Comparison of ENCODE assay signal across 31 mouse cellular contexts in genomic region chrX:151061615-151062299, GRCm38 (mm10). TPM values are rescaled to one million over a fixed set of nuclear protein-coding genes. Genes with fewer than 3 reads are reported as not detected.
DNase-seq lines count a peak whose midpoint lies in the region; ATAC-seq and TF ChIP-seq lines count a peak whose summit lies in the region.
"Had no signal": no experiment of that assay in that cellular context is flagged by ENCODE, and none has a peak within 500 bp of the region (broad histone marks: within the 10 kb centered on the region; RNA-seq: fewer than 3 reads in every experiment).

No protein-coding gene starts in this region.

- in situ Hi-C loops in CH12.LX (cut with MboI; ENCODE audit: low pct_ligation_motif_present, low pct_unique_long_range_greater_than_20kb, low sequenced_read_pairs) = no loop called here

- H3K9ac ChIP-seq in CH12.LX (ENCODE audit: insufficient read depth, low read depth) = no peak overlapping the region
- H3K9ac ChIP-seq in intestine, embryonic 16.5 days (ENCODE audit: low read depth, low read length) = no peak overlapping the region
- H3K9ac ChIP-seq: embryonic facial prominence, embryonic 13.5 days; forebrain, embryonic 12.5 days; forebrain, embryonic 15.5 days; heart, embryonic 12.5 days; heart, embryonic 15.5 days; hindbrain, embryonic 12.5 days; hindbrain, embryonic 15.5 days had no signal

- DNase-seq in 416B (ENCODE audit: low read depth) (peak; percentile 1), CH12.LX (ENCODE audit: extremely low read depth) (peak; percentile 21)
- no peak for DNase-seq in spleen, postnatal 14 days (ENCODE audit: low spot score in 2 of 2)
- DNase-seq in lung, postnatal 36 days = no peak
- DNase-seq: adrenal gland, adult 2 months; adrenal gland, postnatal 14 days; cerebellum, adult 11-12 months; cerebellum, adult 9-10 months; cerebellum, postnatal 14 days; embryo, embryonic 11 days; gastrocnemius, postnatal 10 days; gastrocnemius, postnatal 36 days; heart, adult 18-20 months; heart, postnatal 10 days; heart, postnatal 4 days; kidney, adult 11 months; kidney, adult 9 months had no signal

- peaks cover 3 to 17% of the 10 kb centered on the region in 2 experiments; a peak in 3 of 4 replicates for H3K4me1 ChIP-seq in CH12.LX (ENCODE audit: control insufficient read depth in 1 of 2, insufficient read depth in 2 of 2)
- no peaks in the 10 kb centered on the region for H3K4me1 ChIP-seq in intestine, embryonic 16.5 days (ENCODE audit: control insufficient read depth, insufficient read depth, low read length)
- H3K4me1 ChIP-seq: embryonic facial prominence, embryonic 10.5 days; embryonic facial prominence, embryonic 13.5 days; forebrain, embryonic 12.5 days; forebrain, embryonic 15.5 days; heart, embryonic 12.5 days; heart, embryonic 15.5 days; hindbrain, embryonic 12.5 days; hindbrain, embryonic 15.5 days had no signal

- no peak overlapping the region for H3K4me3 ChIP-seq in CH12.LX (replicated peaks in 1 of 3; ENCODE audit: low read depth in 2 of 3, low read length in 2 of 3, poor library complexity in 1 of 3)
- H3K4me3 ChIP-seq in intestine, embryonic 16.5 days (ENCODE audit: low read length) = no peak overlapping the region
- H3K4me3 ChIP-seq: embryonic facial prominence, embryonic 10.5 days; embryonic facial prominence, embryonic 13.5 days; erythroblast, embryonic 14.5 days; forebrain, embryonic 12.5 days; forebrain, embryonic 15.5 days; heart, embryonic 12.5 days; heart, embryonic 15.5 days; hindbrain, embryonic 12.5 days; hindbrain, embryonic 15.5 days had no signal

- H3K79me2 ChIP-seq in CH12.LX (replicated peaks; ENCODE audit: control insufficient read depth, extremely low read depth, insufficient read depth, poor library complexity, severe bottlenecking) = no peaks in the 10 kb centered on the region

- no peak overlapping the region for H3K27ac ChIP-seq in CH12.LX (ENCODE audit: insufficient read depth, low read depth)
- H3K27ac ChIP-seq in intestine, embryonic 16.5 days (ENCODE audit: low read length) = no peak overlapping the region
- H3K27ac ChIP-seq: embryonic facial prominence, embryonic 10.5 days; embryonic facial prominence, embryonic 13.5 days; forebrain, embryonic 12.5 days; forebrain, embryonic 15.5 days; heart, embryonic 15.5 days; hindbrain, embryonic 12.5 days; hindbrain, embryonic 15.5 days had no signal

- H3K36me3 ChIP-seq in CH12.LX (replicated peaks in 1 of 2; ENCODE audit: control insufficient read depth in 1 of 2, insufficient read depth in 1 of 2, low read length in 1 of 2) = no peaks in the 10 kb centered on the region
- H3K36me3 ChIP-seq in intestine, embryonic 16.5 days (ENCODE audit: control insufficient read depth, insufficient read depth, low read length) = no peaks in the 10 kb centered on the region
- H3K36me3 ChIP-seq: heart, embryonic 15.5 days; hindbrain, embryonic 12.5 days; hindbrain, embryonic 15.5 days had no signal

- TF ChIP-seq POLR2A in CH12.LX (IDR thresholded peaks at IDR 0.05; ENCODE audit: low read depth, low read length) = no peak

- dilution Hi-C loops in CH12.LX (cut with MboI; ENCODE audit: extremely low pct_ligation_motif_present, extremely low pct_unique_long_range_greater_than_20kb, low sequenced_read_pairs) = no loop called here

- no peaks in the 10 kb centered on the region for H3K9me3 ChIP-seq in CH12.LX (replicated peaks; ENCODE audit: low read length)
- no peaks in the 10 kb centered on the region for H3K9me3 ChIP-seq in intestine, embryonic 16.5 days (ENCODE audit: control insufficient read depth, low read length)
- H3K9me3 ChIP-seq: embryonic facial prominence, embryonic 10.5 days; embryonic facial prominence, embryonic 13.5 days; forebrain, embryonic 12.5 days; forebrain, embryonic 15.5 days; heart, embryonic 12.5 days; heart, embryonic 15.5 days; hindbrain, embryonic 12.5 days; hindbrain, embryonic 15.5 days had no signal

- TF ChIP-seq EP300 in CH12.LX (IDR thresholded peaks at IDR 0.05; ENCODE audit: low read length) = peak; percentile 79

- peak; percentile 79 for ATAC-seq in common myeloid progenitor, adult 5-6 weeks (replicated peaks; ENCODE audit: low read depth, poor library complexity, severe bottlenecking)
- ATAC-seq in megakaryocyte, adult 5-6 weeks (ENCODE audit: poor library complexity, severe bottlenecking) = peak; percentile 93
- no peak for ATAC-seq in CD4-positive, CD25-positive, alpha-beta regulatory T cell, adult 4 months
- ATAC-seq in intestine, embryonic 16.5 days = no peak
- ATAC-seq: forebrain, embryonic 15.5 days; Patski had no signal

- 63% methylated on average over 3 of the region's 3 CpGs for WGBS in intestine, embryonic 16.5 days

- no peak overlapping the region for H3K4me2 ChIP-seq in CH12.LX (ENCODE audit: insufficient read depth, low read depth, poor library complexity, severe bottlenecking)
- H3K4me2 ChIP-seq in intestine, embryonic 16.5 days (ENCODE audit: low read depth, low read length) = no peak overlapping the region
- H3K4me2 ChIP-seq: embryonic facial prominence, embryonic 13.5 days; forebrain, embryonic 12.5 days; forebrain, embryonic 15.5 days; heart, embryonic 12.5 days; heart, embryonic 15.5 days; hindbrain, embryonic 12.5 days; hindbrain, embryonic 15.5 days had no signal

- no peak for TF ChIP-seq RAD21 in CH12.LX (IDR thresholded peaks at IDR 0.05; ENCODE audit: low read depth, low read length)

- no peaks in the 10 kb centered on the region for H3K27me3 ChIP-seq in CH12.LX (replicated peaks)
- H3K27me3 ChIP-seq in intestine, embryonic 16.5 days (replicated peaks; ENCODE audit: control insufficient read depth, insufficient read depth, low read length) = no peaks in the 10 kb centered on the region
- H3K27me3 ChIP-seq: forebrain, embryonic 15.5 days; heart, embryonic 12.5 days; heart, embryonic 15.5 days; hindbrain, embryonic 12.5 days; hindbrain, embryonic 15.5 days had no signal

- TF ChIP-seq CTCF in CH12.LX (conservative IDR thresholded peaks at IDR 0.05 in 1 of 2, IDR thresholded peaks at IDR 0.05 in 1 of 2; ENCODE audit: low read depth in 2 of 2, low read length in 2 of 2) = no peak

TF ChIP-seq in CH12.LX, 34 proteins besides CTCF, POLR2A, EP300 and RAD21:
- TF ChIP-seq MAFK (IDR thresholded peaks at IDR 0.05; ENCODE audit: insufficient replicate concordance, low read length) (0 out of 2 replicates have a peak, but pooled peaks have one; percentile 34), BHLHE40 (IDR thresholded peaks at IDR 0.05; ENCODE audit: low read depth, low read length) (0 out of 2 replicates have a peak, but pooled peaks have one; percentile 29), IRF4 (IDR thresholded peaks at IDR 0.05; ENCODE audit: low read depth, low read length) (peak; percentile 52; the same call in 1 of the 2 replicates), E2F4 (IDR thresholded peaks at IDR 0.05; ENCODE audit: insufficient replicate concordance, low read depth, low read length) (no peak)

RNA-seq across cellular contexts. Expression of gene Fgd1, which starts 15.8 kb away (rescaled TPM):
- 1.8 and 2.2 TPM in 2 replicates for total RNA-seq in CH12.LX (2012; rRNA removed)
- 0.32 and 0.68 TPM in 2 replicates for total RNA-seq in CH12.LX (2014; rRNA removed)
- 1.1 and 2.2 TPM in 2 replicates for polyA plus RNA-seq in CH12.LX (2012; ENCODE audit: insufficient read length, low read depth)
- 1.7 and 4.5 TPM in 2 replicates for total RNA-seq in common myeloid progenitor, adult 5-6 weeks (2017)
- 0.83 and 1.2 TPM in 2 replicates for total RNA-seq in megakaryocyte, adult 5-6 weeks (2015)
- 0.73 and 1.2 TPM in 2 replicates for total RNA-seq in megakaryocyte, adult 5-6 weeks (2017)
- not detected for polyA plus RNA-seq in CD4-positive, CD25-positive, alpha-beta regulatory T cell, adult 4 months (2017; shearing (Covaris generic))
- polyA plus RNA-seq in intestine, embryonic 16.5 days (2015; fragmentation: Nextera tagmentation; extraction: Ambion mirVana) = 4.1 and 5.3 TPM in 2 replicates
- polyA plus RNA-seq: erythroblast, embryonic 14.5 days had no signal

RNA-seq across cellular contexts. Expression of gene Tsr2, which starts 34.6 kb away (rescaled TPM):
- total RNA-seq in CH12.LX (2012; rRNA removed) = 15.8 and 31.5 TPM in 2 replicates
- 43.9 and 44.5 TPM in 2 replicates for total RNA-seq in CH12.LX (2014; rRNA removed)
- polyA plus RNA-seq in CH12.LX (2012; ENCODE audit: insufficient read length, low read depth) = 77.8 and 82.0 TPM in 2 replicates
- total RNA-seq in common myeloid progenitor, adult 5-6 weeks (2017) = 28.2 and 41.1 TPM in 2 replicates
- 9.5 and 10.1 TPM in 2 replicates for total RNA-seq in megakaryocyte, adult 5-6 weeks (2015)
- 11.0 and 13.9 TPM in 2 replicates for total RNA-seq in megakaryocyte, adult 5-6 weeks (2017)
- polyA plus RNA-seq in CD4-positive, CD25-positive, alpha-beta regulatory T cell, adult 4 months (2017; shearing (Covaris generic)) = 10 to 100 TPM; 16.2 to 21.0 TPM
- 26.3 and 32.6 TPM in 2 replicates for polyA plus RNA-seq in intestine, embryonic 16.5 days (2015; fragmentation: Nextera tagmentation; extraction: Ambion mirVana)

RNA-seq across cellular contexts. Expression of gene Gnl3l, which starts 44.6 kb away (rescaled TPM):
- total RNA-seq in CH12.LX (2012; rRNA removed) = 32.3 and 41.0 TPM in 2 replicates
- total RNA-seq in CH12.LX (2014; rRNA removed) = 63.8 and 66.2 TPM in 2 replicates
- polyA plus RNA-seq in CH12.LX (2012; ENCODE audit: insufficient read length, low read depth) = 38.4 and 39.9 TPM in 2 replicates
- total RNA-seq in common myeloid progenitor, adult 5-6 weeks (2017) = 49.2 and 63.1 TPM in 2 replicates
- total RNA-seq in megakaryocyte, adult 5-6 weeks (2015) = 15.4 and 23.5 TPM in 2 replicates
- total RNA-seq in megakaryocyte, adult 5-6 weeks (2017) = 24.5 and 26.8 TPM in 2 replicates
- polyA plus RNA-seq in CD4-positive, CD25-positive, alpha-beta regulatory T cell, adult 4 months (2017; shearing (Covaris generic)) = 10 to 100 TPM; 21.3 to 31.7 TPM
- polyA plus RNA-seq in intestine, embryonic 16.5 days (2015; fragmentation: Nextera tagmentation; extraction: Ambion mirVana) = 20.7 and 21.1 TPM in 2 replicates

Comparison
In these comparisons a context has a peak if more than half of its experiments do, and no peak if none do; other contexts are left out.
1. DNase-seq: peak in 416B (single experiment) and CH12.LX (single experiment); none in spleen, postnatal 14 days (0 of 2) and lung, postnatal 36 days (single experiment).
2. ATAC-seq: peak in common myeloid progenitor, adult 5-6 weeks (single experiment) and megakaryocyte, adult 5-6 weeks (single experiment); none in CD4-positive, CD25-positive, alpha-beta regulatory T cell, adult 4 months (single experiment) and intestine, embryonic 16.5 days (single experiment).